Mouse (Mus musculus): ENCODE results near the gene Cdc42se2.

GRCm38 (mm10) chr11:54776735-54777333 lies 10.6 kb downstream of the Cdc42se2 start:
- TF ChIP-seq CTCF (conservative IDR thresholded peaks at IDR 0.05; ENCODE audit: low read length) (no peak), NANOG (IDR thresholded peaks at IDR 0.05; ENCODE audit: borderline replicate concordance, low read length) (no peak)

Data from E14TG2a.4 (cell line).